Mouse (Mus musculus) E14TG2a.4 (cell line): Measurements from ENCODE around the gene Herc1.

Experiments
- CTCF ChIP-seq: conservative IDR thresholded peaks from 2 replicates; pipeline ENCODE4 v1.5.1; 2014; ENCODE audit warnings: low read length
- NANOG ChIP-seq: IDR thresholded peaks from 2 replicates; pipeline ENCODE4 v1.6.1; 2014; ENCODE audit warnings: borderline replicate concordance, low read length, mixed read lengths

DNA sequence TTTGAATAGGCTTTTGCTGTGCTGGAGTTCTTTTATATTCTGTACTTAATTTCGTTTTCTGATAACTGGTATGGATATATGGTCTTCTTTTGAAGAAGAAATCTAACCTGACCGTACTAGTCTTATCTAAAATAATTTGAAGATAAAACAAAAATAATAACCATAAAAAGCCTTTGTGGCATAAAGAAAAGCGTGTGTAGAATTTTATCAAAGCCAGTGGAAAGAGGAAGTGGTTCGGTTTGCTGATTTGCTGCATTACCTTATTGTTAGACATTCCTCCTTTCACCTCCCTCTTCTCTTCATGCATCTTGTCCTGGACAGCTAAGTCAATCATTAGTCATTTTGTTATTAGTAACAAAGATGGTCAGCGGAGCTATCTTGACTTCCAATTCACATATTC, 43.1 kb downstream of the Herc1 start:
- no peak for TF ChIP-seq NANOG
- no peak for TF ChIP-seq CTCF
